Mouse (Mus musculus): ENCODE measurements around the gene Ccnl2.

Gene Ccnl2

GRCm38 (mm10) chr4:155790650-155791161, 21.6 kb upstream of the Ccnl2 start:
- DNase-seq: no peak

GRCm38 (mm10) chr4:155791240-155791933, 20.9 kb upstream of the Ccnl2 start:
- no peak for DNase-seq

GRCm38 (mm10) chr4:155793730-155794129, 18.6 kb upstream of the Ccnl2 start:
- no peak for DNase-seq

- no peak for DNase-seq
Observed at GRCm38 (mm10) chr4:155802075-155802474, 10.2 kb upstream of the Ccnl2 start.

- no peak for DNase-seq
Observed at GRCm38 (mm10) chr4:155802741-155803339, 9.4 kb upstream of the Ccnl2 start, which contains the start of gene Mrpl20. Gene Mrpl20 (plus strand): TSS chr4:155802878.

- peak; percentile 98 for DNase-seq
Observed at GRCm38 (mm10) chr4:155803340-155804041, 8.8 kb upstream of the Ccnl2 start.

GRCm38 (mm10) chr4:155807841-155808240, 4.4 kb upstream of the Ccnl2 start:
- no peak for DNase-seq

- DNase-seq: peak; percentile 65
Observed at GRCm38 (mm10) chr4:155812665-155813181, 434 bp downstream of the Ccnl2 start.

- no peak for DNase-seq
Observed at GRCm38 (mm10) chr4:155817533-155817932, 5.2 kb downstream of the Ccnl2 start.

- DNase-seq: peak; percentile 56
Observed at GRCm38 (mm10) chr4:155821025-155821424, 8.7 kb downstream of the Ccnl2 start.

- DNase-seq: no peak
Observed at GRCm38 (mm10) chr4:155823443-155823842, 11.2 kb downstream of the Ccnl2 start.

- no peak for DNase-seq
Observed at GRCm38 (mm10) chr4:155829866-155830265, 17.6 kb downstream of the Ccnl2 start.

- DNase-seq: no peak
Observed at GRCm38 (mm10) chr4:155830596-155830995, 18.3 kb downstream of the Ccnl2 start.

- peak; percentile 98 for DNase-seq
Observed at GRCm38 (mm10) chr4:155831205-155831766, 19.0 kb downstream of the Ccnl2 start, which contains the start of gene Aurkaip1. Gene Aurkaip1 (plus strand): TSS chr4:155831272.

- no peak for DNase-seq
Observed at GRCm38 (mm10) chr4:155831831-155832230, 19.5 kb downstream of the Ccnl2 start.

GRCm38 (mm10) chr4:155832321-155832720, 20.0 kb downstream of the Ccnl2 start:
- no peak for DNase-seq

GRCm38 (mm10) chr4:155833234-155833633, 20.9 kb downstream of the Ccnl2 start:
- no peak for DNase-seq

- DNase-seq: peak; percentile 92
Observed at GRCm38 (mm10) chr4:155833836-155834235, 21.5 kb downstream of the Ccnl2 start.

- DNase-seq: peak; percentile 81
Observed at GRCm38 (mm10) chr4:155837404-155838010, 25.2 kb downstream of the Ccnl2 start.

GRCm38 (mm10) chr4:155838187-155839153, 26.2 kb downstream of the Ccnl2 start:
- DNase-seq: peak; percentile 79

- DNase-seq: peak; percentile 97
Observed at GRCm38 (mm10) chr4:155839483-155839910, 27.2 kb downstream of the Ccnl2 start, which contains the start of gene Mxra8. Gene Mxra8 (plus strand): TSS chr4:155839680.
